Mouse (Mus musculus) layer of hippocampus, adult 2 months (tissue): ENCODE results near the gene Fbxl18. TPM values are rescaled to one million over a fixed set of nuclear protein-coding genes. Genes with fewer than 3 reads are reported as not detected.

Experiments
- DNase-seq, 2 experiments: peaks; one replicate each; pipeline ENCODE4 v3.0.0; 2022; ENCODE audit warnings: low spot score in 2 of 2
- H3K27ac ChIP-seq: fragments of 200-600 bp; 2 replicates; pipeline ENCODE4 v1.8.1; 2022
- H3K4me3 ChIP-seq: fragments of 200-600 bp; 2 replicates; pipeline ENCODE4 v1.8.1; 2022; ENCODE audit warnings: mild to moderate bottlenecking
- CTCF ChIP-seq: fragments of 200-600 bp; conservative IDR thresholded peaks from 2 replicates; pipeline ENCODE4 v1.8.1; 2022; ENCODE audit warnings: antibody characterized with exemption, mild to moderate bottlenecking, moderate library complexity
- total RNA-seq, 2 experiments: library from RNA; stranded (reverse); gene quantifications; 2 replicates each; pipeline ENCODE4 v1.2.3; 2021

Gene Fbxl18
- total RNA-seq, 2 experiments from 2014 or later, result 36.7 to 39.9 TPM

GRCm38 (mm10) chr5:142908941-142909575, 13.8 kb upstream of the Fbxl18 start:
- no peak overlapping the region for H3K4me3 ChIP-seq
- no peak for TF ChIP-seq CTCF
- no peak for DNase-seq
- H3K27ac ChIP-seq, result peak overlapping the region; percentile 100

DNA sequence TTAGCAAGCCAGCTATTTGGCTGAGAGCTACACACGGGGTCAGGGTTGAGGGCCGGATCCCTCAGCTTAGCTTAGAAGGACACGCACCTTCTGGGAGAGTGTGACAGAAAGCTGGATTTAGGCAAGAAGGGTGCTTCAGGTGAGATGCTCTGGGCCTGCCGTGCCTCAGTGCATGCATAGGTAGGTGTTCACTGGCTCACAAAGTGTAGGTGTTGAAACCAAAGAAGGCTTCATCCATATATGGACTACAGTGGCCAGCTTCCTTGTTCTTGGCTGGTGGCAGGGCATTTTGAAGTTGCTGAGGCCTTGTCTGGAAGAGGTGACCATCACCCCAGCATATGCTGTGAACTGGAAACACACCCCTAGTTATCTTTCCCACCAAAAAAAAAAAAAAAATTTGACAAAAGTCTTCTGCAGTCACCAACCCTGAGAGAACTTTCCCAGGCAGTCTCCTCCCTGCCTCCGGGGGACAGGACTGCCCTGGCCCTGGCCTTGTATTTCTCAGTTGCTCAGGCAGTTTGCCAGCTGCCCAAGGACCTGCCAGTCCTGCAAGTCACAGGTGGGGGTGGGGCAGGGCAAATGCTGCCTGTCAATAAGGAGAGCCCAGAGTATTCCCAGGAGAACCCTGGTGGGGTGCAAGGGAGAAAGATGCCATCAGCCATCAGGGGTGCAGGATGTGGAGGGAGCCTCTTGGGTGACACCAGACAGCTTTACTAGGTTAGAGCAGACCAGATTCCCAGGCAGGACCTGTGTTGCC, 12.8 kb upstream of the Fbxl18 start:
- peak overlapping the region; percentile 100 for H3K27ac ChIP-seq
- DNase-seq, result no peak
- peak overlapping the region; percentile 82; the same call in 1 of the 2 replicates for H3K4me3 ChIP-seq
- no peak for TF ChIP-seq CTCF

DNA sequence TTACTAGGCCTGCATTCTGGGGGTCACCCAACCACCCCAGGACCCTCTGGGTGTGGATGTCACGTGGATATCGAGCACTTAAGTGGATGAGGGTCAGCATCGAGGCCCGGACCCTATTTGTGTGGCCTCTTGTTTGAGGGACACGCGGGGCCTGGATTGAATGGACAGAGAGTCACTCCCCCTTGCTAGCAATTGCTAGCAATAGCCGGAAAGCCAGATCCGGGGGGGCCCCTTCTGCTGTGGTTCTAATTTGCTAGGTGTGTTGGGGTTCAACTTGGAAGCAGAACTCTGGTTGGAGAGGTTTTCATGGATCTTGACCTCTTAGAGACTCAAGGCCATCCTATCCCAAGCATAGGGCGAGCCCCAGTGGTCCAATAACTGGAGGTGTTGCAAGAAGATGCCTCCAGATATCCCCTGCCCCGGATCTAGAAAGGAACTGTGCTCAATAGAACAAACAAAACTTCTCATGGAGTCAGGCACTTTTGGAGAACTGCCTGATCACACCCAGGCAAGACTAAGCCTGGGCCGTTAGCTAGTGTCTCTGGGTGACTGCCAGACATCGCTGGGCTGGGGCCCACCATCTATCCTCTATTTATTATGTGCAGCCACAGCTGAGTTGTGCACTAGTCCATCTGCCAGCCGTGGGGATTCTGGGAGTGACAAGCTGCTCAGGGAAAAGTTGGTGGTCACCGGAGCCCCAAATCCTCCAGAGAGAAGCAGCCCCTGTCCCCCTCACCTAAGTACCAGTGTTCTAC, 12.0 kb upstream of the Fbxl18 start:
- no peak for TF ChIP-seq CTCF
- Histone ChIP-seq H3K4me3 (peak overlapping the region; percentile 82), H3K27ac (peak overlapping the region; percentile 100)
- DNase-seq, result peak; percentile 58 to 80

- peak; percentile 95 to 98 for DNase-seq
- peak; percentile 67 for TF ChIP-seq CTCF
- peak within 1 kb of the TSS; percentile 82 for H3K4me3 ChIP-seq
- peak within 1 kb of the TSS; percentile 100 for H3K27ac ChIP-seq
These were observed 11.4 kb upstream of the Fbxl18 start, which contains the start of gene Actb for GRCm38 (mm10) chr5:142906532-142907047. Gene Actb (minus strand): TSS chr5:142906754.

GRCm38 (mm10) chr5:142905725-142906531, 10.7 kb upstream of the Fbxl18 start:
- Histone ChIP-seq H3K27ac (peak overlapping the region; percentile 100), H3K4me3 (peak overlapping the region; percentile 82)
- peak; percentile 99 to 100 for DNase-seq
- peak; percentile 97 for TF ChIP-seq CTCF

GRCm38 (mm10) chr5:142905038-142905695, 9.9 kb upstream of the Fbxl18 start:
- no peak for TF ChIP-seq CTCF
- H3K27ac ChIP-seq, result peak overlapping the region; percentile 100
- peak overlapping the region; percentile 82 for H3K4me3 ChIP-seq
- no peak for DNase-seq

DNA sequence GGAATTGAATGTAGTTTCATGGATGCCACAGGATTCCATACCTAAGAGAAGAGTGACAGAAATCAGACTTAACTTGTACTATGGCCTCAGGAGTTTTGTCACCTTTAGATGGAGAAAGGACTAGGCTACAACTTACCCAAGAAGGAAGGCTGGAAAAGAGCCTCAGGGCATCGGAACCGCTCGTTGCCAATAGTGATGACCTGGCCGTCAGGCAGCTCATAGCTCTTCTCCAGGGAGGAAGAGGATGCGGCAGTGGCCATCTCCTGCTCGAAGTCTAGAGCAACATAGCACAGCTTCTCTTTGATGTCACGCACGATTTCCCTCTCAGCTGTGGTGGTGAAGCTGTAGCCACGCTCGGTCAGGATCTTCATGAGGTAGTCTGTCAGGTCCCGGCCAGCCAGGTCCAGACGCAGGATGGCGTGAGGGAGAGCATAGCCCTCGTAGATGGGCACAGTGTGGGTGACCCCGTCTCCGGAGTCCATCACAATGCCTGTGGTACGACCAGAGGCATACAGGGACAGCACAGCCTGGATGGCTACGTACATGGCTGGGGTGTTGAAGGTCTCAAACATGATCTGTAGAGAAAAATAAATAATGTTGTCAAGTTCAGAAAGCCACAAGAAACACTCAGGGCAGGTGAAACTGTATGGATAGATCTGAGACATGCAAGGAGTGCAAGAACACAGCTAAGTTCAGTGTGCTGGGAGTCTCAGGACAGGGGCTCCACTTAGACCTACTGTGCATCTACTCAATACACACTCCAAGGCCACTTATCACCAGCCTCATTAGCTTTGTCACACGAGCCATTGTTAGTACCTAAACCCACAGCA, 9.2 kb upstream of the Fbxl18 start:
- no peak for DNase-seq
- Histone ChIP-seq H3K27ac (peak overlapping the region; percentile 100), H3K4me3 (peak overlapping the region; percentile 82)
- TF ChIP-seq CTCF, result no peak

DNA sequence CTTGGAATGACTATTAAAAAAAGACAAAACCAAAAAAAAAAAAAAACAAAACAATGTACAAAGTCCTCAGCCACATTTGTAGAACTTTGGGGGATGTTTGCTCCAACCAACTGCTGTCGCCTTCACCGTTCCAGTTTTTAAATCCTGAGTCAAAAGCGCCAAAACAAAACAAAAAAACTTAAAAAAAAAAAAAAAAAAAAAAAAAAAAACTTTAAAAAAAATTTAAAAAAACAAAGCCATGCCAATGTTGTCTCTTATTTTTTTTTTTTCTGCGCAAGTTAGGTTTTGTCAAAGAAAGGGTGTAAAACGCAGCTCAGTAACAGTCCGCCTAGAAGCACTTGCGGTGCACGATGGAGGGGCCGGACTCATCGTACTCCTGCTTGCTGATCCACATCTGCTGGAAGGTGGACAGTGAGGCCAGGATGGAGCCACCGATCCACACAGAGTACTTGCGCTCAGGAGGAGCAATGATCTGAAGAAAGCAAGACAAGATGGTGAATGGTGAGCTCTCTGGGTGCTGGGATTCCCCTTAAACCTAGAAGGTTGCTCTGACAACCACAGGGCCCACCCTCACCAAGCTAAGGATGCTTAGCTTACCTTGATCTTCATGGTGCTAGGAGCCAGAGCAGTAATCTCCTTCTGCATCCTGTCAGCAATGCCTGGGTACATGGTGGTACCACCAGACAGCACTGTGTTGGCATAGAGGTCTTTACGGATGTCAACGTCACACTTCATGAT, 8.4 kb upstream of the Fbxl18 start:
- H3K4me3 ChIP-seq, result peak overlapping the region; percentile 82
- peak overlapping the region; percentile 100; the same call in 1 of the 2 replicates for H3K27ac ChIP-seq
- TF ChIP-seq CTCF, result no peak
- DNase-seq, result no peak

GRCm38 (mm10) chr5:142902506-142903314, 7.5 kb upstream of the Fbxl18 start:
- peak; percentile 24; the same call in 1 of the 2 replicates for TF ChIP-seq CTCF
- Histone ChIP-seq H3K4me3 (peak overlapping the region; percentile 82; the same call in 1 of the 2 replicates), H3K27ac (0 out of 2 replicates have a peak overlapping the region, but pooled peaks have one; percentile 75)
- DNase-seq, result no peak
